38 mouse cellular contexts compared by ENCODE assay signal in the genomic region with DNA sequence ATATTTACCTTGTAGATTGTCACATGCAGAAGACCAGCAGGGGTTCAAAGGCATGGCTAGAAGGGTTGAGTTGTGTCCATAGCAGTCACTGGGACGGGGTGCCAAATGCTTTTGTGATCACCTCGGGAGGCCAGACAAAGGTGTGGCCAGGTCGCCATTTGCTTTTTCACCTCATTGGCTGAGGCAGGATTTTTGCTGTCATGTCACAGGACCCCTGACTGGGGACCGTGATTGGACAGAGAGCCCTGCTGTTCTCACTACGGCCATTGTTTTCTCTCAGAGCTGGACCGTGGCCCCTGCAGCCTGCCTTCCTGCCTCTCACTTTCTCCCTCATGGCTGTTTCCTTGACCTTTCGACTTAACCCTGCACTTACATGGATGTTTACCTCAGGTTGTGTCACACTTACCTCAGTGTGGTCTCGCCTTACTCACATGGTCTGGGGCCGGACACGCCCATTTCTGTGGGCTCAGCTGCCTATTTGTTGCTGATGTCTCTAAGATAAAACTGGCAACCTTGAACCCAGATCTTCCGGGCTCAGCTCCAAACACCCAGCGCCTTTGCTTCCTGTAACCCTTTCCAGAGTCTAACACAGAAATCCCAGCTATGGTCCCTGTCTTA. TPM values are rescaled to one million over a fixed set of nuclear protein-coding genes. Genes with fewer than 3 reads are reported as not detected.
DNase-seq lines count a peak whose midpoint lies in the region; ATAC-seq and TF ChIP-seq lines count a peak whose summit lies in the region.
"Had no signal": no experiment of that assay in that cellular context is flagged by ENCODE, and none has a peak within 500 bp of the region (broad histone marks: within the 10 kb centered on the region; RNA-seq: fewer than 3 reads in every experiment).

No protein-coding gene starts in this region.

- no peak for ATAC-seq in kidney, embryonic 14.5 days (ENCODE audit: low FRiP score, low TSS enrichment)
- no peak for ATAC-seq in midbrain, postnatal 0 days (ENCODE audit: low FRiP score)
- ATAC-seq: CD4-positive, CD25-positive, alpha-beta regulatory T cell, adult 4 months; forebrain, embryonic 13.5 days had no signal

- peak overlapping the region; percentile 86; the same call in 1 of the 2 replicates for H3K27ac ChIP-seq in kidney, adult 2 months (ENCODE audit: insufficient read depth, low read depth, low read length)
- H3K27ac ChIP-seq in kidney, embryonic 14.5 days (ENCODE audit: low read depth, low read length): no peak overlapping the region
- H3K27ac ChIP-seq in ES-Bruce4 (ENCODE audit: insufficient read depth, low read length): peak overlapping the region; percentile 25; the same call in 1 of the 2 replicates
- no peak overlapping the region for H3K27ac ChIP-seq in midbrain, postnatal 0 days (ENCODE audit: low read depth, low read length)
- H3K27ac ChIP-seq: forebrain, embryonic 13.5 days; hindbrain, embryonic 13.5 days; kidney, embryonic 15.5 days; left cerebral cortex, adult 2 months; limb, embryonic 13.5 days had no signal

- TF ChIP-seq CTCF in kidney, adult 2 months (conservative IDR thresholded peaks at IDR 0.05; ENCODE audit: insufficient read depth, insufficient read length, low read depth, low read length): no peak
- TF ChIP-seq CTCF in ES-Bruce4 (IDR thresholded peaks at IDR 0.05; ENCODE audit: low read depth, low read length): no peak
- no peak for TF ChIP-seq CTCF in midbrain, postnatal 0 days (IDR thresholded peaks at IDR 0.05)

- intact Hi-C loops in gastrocnemius, postnatal 14 days (cut with DNase I; ENCODE audit: low total_unique reads): no loop called here

- H3K9ac ChIP-seq in kidney, embryonic 14.5 days (ENCODE audit: low read depth, low read length): no peak overlapping the region
- no peak overlapping the region for H3K9ac ChIP-seq in ES-Bruce4 (ENCODE audit: low read depth, poor library complexity, severe bottlenecking)
- no peak overlapping the region for H3K9ac ChIP-seq in midbrain, postnatal 0 days (replicated peaks; ENCODE audit: low read length, poor library complexity, severe bottlenecking)
- H3K9ac ChIP-seq: forebrain, embryonic 13.5 days; hindbrain, embryonic 13.5 days; kidney, embryonic 15.5 days; limb, embryonic 13.5 days had no signal

- 80% methylated on average over 12 of the region's 12 CpGs for WGBS in kidney, adult 2 months
- 70% methylated on average over 12 of the region's 12 CpGs for whole genome bisulfite sequencing in kidney, embryonic 14.5 days
- 80% methylated on average over 12 of the region's 12 CpGs for WGBS in midbrain, postnatal 0 days

- DNase-seq in kidney, adult 2 months: no peak
- peak; percentile 84 for DNase-seq in ZHBTc4 (ENCODE audit: low read depth, low spot score)
- DNase-seq in yolk sac, embryonic 10.5 days (ENCODE audit: low spot score): peak; percentile 76
- DNase-seq in gastrocnemius, postnatal 14 days: no peak
- no peak for DNase-seq in midbrain, postnatal 0 days (ENCODE audit: low spot score)
- DNase-seq: cerebellum, adult 8-10 months; cerebellum, postnatal 36 days; gastrocnemius, postnatal 25 days; heart, adult 11 months; heart, postnatal 36 days; kidney, postnatal 25 days; lung, adult 18-20 months; lung, postnatal 14 days; midbrain, embryonic 14.5 days; right cerebral cortex, adult 18-20 months; spleen, adult 18-20 months; thymus, adult 18-20 months; thymus, postnatal 25 days had no signal

- H3K27me3 ChIP-seq in kidney, adult 2 months (replicated peaks; ENCODE audit: control insufficient read depth, insufficient read depth, low read length): no peaks in the 10 kb centered on the region
- no peaks in the 10 kb centered on the region for H3K27me3 ChIP-seq in kidney, embryonic 14.5 days (ENCODE audit: control insufficient read depth, insufficient read depth, low read length)
- no peaks in the 10 kb centered on the region for H3K27me3 ChIP-seq in ES-Bruce4 (ENCODE audit: control insufficient read depth, insufficient read depth, low read length, poor library complexity, severe bottlenecking)
- H3K27me3 ChIP-seq in midbrain, postnatal 0 days (ENCODE audit: insufficient read depth, low read length): no peaks in the 10 kb centered on the region
- H3K27me3 ChIP-seq: forebrain, embryonic 13.5 days; hindbrain, embryonic 13.5 days; kidney, embryonic 15.5 days; limb, embryonic 13.5 days had no signal

- no peaks in the 10 kb centered on the region for H3K9me3 ChIP-seq in kidney, embryonic 14.5 days (ENCODE audit: control insufficient read depth, low read length)
- no peaks in the 10 kb centered on the region for H3K9me3 ChIP-seq in ES-Bruce4 (replicated peaks; ENCODE audit: control insufficient read depth, insufficient read depth, low read length, poor library complexity, severe bottlenecking)
- no peaks in the 10 kb centered on the region for H3K9me3 ChIP-seq in midbrain, postnatal 0 days (ENCODE audit: low read length)
- H3K9me3 ChIP-seq: forebrain, embryonic 13.5 days; G1E; hindbrain, embryonic 13.5 days; kidney, embryonic 15.5 days; limb, embryonic 13.5 days had no signal

- H3K4me3 ChIP-seq in kidney, adult 2 months (ENCODE audit: insufficient read depth, low read depth, low read length): no peak overlapping the region
- H3K4me3 ChIP-seq in kidney, embryonic 14.5 days (ENCODE audit: low read length): no peak overlapping the region
- H3K4me3 ChIP-seq in ES-Bruce4 (ENCODE audit: low read depth, low read length): no peak overlapping the region
- no peak overlapping the region for H3K4me3 ChIP-seq in midbrain, postnatal 0 days (ENCODE audit: low read depth, low read length)
- H3K4me3 ChIP-seq: forebrain, embryonic 13.5 days; hindbrain, embryonic 13.5 days; kidney, embryonic 15.5 days; left cerebral cortex, adult 2 months; limb, embryonic 13.5 days had no signal

- no peak for TF ChIP-seq POLR2A in kidney, adult 2 months (IDR thresholded peaks at IDR 0.05; ENCODE audit: low read depth, low read length)
- no peak for TF ChIP-seq POLR2A in ES-Bruce4 (IDR thresholded peaks at IDR 0.05; ENCODE audit: insufficient read depth, low read length)

- H3K4me1 ChIP-seq in kidney, adult 2 months (ENCODE audit: control insufficient read depth, insufficient read depth, low read length): peaks cover 21% of the 10 kb centered on the region
- no peaks in the 10 kb centered on the region for H3K4me1 ChIP-seq in kidney, embryonic 14.5 days (ENCODE audit: control insufficient read depth, insufficient read depth, low read length)
- H3K4me1 ChIP-seq in ES-Bruce4 (ENCODE audit: control insufficient read depth, insufficient read depth, low read length): peaks cover 8% of the 10 kb centered on the region
- H3K4me1 ChIP-seq in midbrain, postnatal 0 days (ENCODE audit: insufficient read depth, low read length): no peaks in the 10 kb centered on the region
- H3K4me1 ChIP-seq: forebrain, embryonic 13.5 days; hindbrain, embryonic 13.5 days had no signal

- 0 out of 2 replicates have a peak, but pooled peaks have one; percentile 45 for TF ChIP-seq EP300 in ES-Bruce4 (IDR thresholded peaks at IDR 0.05; ENCODE audit: insufficient read depth, low read depth, low read length)

- no peak overlapping the region for H3K4me2 ChIP-seq in kidney, embryonic 14.5 days (replicated peaks; ENCODE audit: low read depth, low read length)
- no peak overlapping the region for H3K4me2 ChIP-seq in midbrain, postnatal 0 days (ENCODE audit: low read depth, low read length, poor library complexity, severe bottlenecking)
- H3K4me2 ChIP-seq: forebrain, embryonic 13.5 days; heart, embryonic 11.5 days; hindbrain, embryonic 13.5 days; kidney, embryonic 15.5 days; limb, embryonic 13.5 days had no signal

- H3K36me3 ChIP-seq in kidney, adult 2 months (ENCODE audit: control insufficient read depth, insufficient read depth, low read length): no peaks in the 10 kb centered on the region
- no peaks in the 10 kb centered on the region for H3K36me3 ChIP-seq in kidney, embryonic 14.5 days (ENCODE audit: control insufficient read depth, insufficient read depth, low read length)
- H3K36me3 ChIP-seq in ES-Bruce4 (ENCODE audit: control insufficient read depth, insufficient read depth, low read length, poor library complexity, severe bottlenecking): no peaks in the 10 kb centered on the region
- H3K36me3 ChIP-seq in midbrain, postnatal 0 days (ENCODE audit: insufficient read depth, low read length): no peaks in the 10 kb centered on the region
- H3K36me3 ChIP-seq: G1E; hindbrain, embryonic 13.5 days; kidney, embryonic 15.5 days; limb, embryonic 13.5 days had no signal

RNA-seq across cellular contexts. Expression of a gene that starts 47.0 kb away (rescaled TPM):
- polyA plus RNA-seq in kidney, adult 2 months (2012; rRNA removed): not detected in 2 replicates
- 0.59 TPM in 1 of 2 replicates, not detected in the other for polyA plus RNA-seq in kidney, embryonic 14.5 days (2014; fragmentation: Nextera tagmentation; extraction: Ambion mirVana)
- polyA plus RNA-seq in ES-Bruce4 (2011; ENCODE audit: insufficient read depth, insufficient read length, low read depth, missing spikeins): 3.4 TPM in 1 of 2 replicates, not detected in the other
- not detected for total RNA-seq in gastrocnemius, postnatal 14 days (2021)
- not detected in 2 replicates for total RNA-seq in midbrain, postnatal 0 days (2014; rRNA removed)
- polyA plus RNA-seq in midbrain, postnatal 0 days (2015; fragmentation: Nextera tagmentation; extraction: Ambion mirVana): not detected in 2 replicates
- total RNA-seq: adrenal gland, adult 18-20 months; adrenal gland, postnatal 4 days; gastrocnemius, postnatal 25 days; heart, postnatal 36 days; layer of hippocampus, adult 18-20 months; layer of hippocampus, postnatal 10 days; left cerebral cortex, adult 2 months; left cerebral cortex, postnatal 25 days; neutrophil, adult 5-6 weeks had no signal
- polyA plus RNA-seq: CD4-positive, CD25-positive, alpha-beta regulatory T cell, adult 4 months; embryonic facial prominence, embryonic 11.5 days; forebrain, embryonic 13.5 days; G1E; heart, embryonic 11.5 days; hindbrain, embryonic 13.5 days; intestine, postnatal 0 days; midbrain, embryonic 14.5 days; neural tube, embryonic 11.5 days; stomach, embryonic 16.5 days had no signal

Comparison
In these comparisons a context has a peak if more than half of its experiments do, and no peak if none do; other contexts are left out.
1. H3K27ac ChIP-seq: peak in kidney, adult 2 months (single experiment) and ES-Bruce4 (single experiment); none in kidney, embryonic 14.5 days (single experiment) and midbrain, postnatal 0 days (single experiment).
2. DNase-seq: peak in ZHBTc4 (single experiment) and yolk sac, embryonic 10.5 days (single experiment); none in kidney, adult 2 months (single experiment), gastrocnemius, postnatal 14 days (single experiment) and midbrain, postnatal 0 days (single experiment).